Mouse (Mus musculus): Measurements from ENCODE around the gene St6gal1. TPM values are rescaled to one million over a fixed set of nuclear protein-coding genes. Genes with fewer than 3 reads are reported as not detected.

St6gal1 gene
- polyA plus RNA-seq, 1 experiment from 2014 or later = 34.9 TPM

- Histone ChIP-seq H3K9ac (replicated peaks; ENCODE audit: low read length) (no peak overlapping the region), H3K27me3 (ENCODE audit: control insufficient read depth, insufficient read depth, low read length) (no peaks in the 10 kb centered on the region), H3K36me3 (replicated peaks; ENCODE audit: control insufficient read depth, insufficient read depth, low read depth, low read length) (no peaks in the 10 kb centered on the region), H3K4me1 (ENCODE audit: control insufficient read depth, insufficient read depth, low read length) (no peaks in the 10 kb centered on the region), H3K27ac (replicated peaks; ENCODE audit: low read depth, low read length) (no peak overlapping the region), H3K4me2 (ENCODE audit: low read depth, low read length) (no peak overlapping the region), H3K9me3 (replicated peaks; ENCODE audit: control insufficient read depth, low read length) (no peaks in the 10 kb centered on the region), H3K4me3 (ENCODE audit: low read depth, low read length) (no peak overlapping the region)
- WGBS = 71% methylated on average over 1 of the region's 1 CpGs
- ATAC-seq (replicated peaks; ENCODE audit: insufficient number of reproducible peaks, low FRiP score, low TSS enrichment, low read depth) = no peak
- no peak for DNase-seq (ENCODE audit: low spot score)
These were observed 42.5 kb upstream of the St6gal1 start for GRCm38 (mm10) chr16:23181942-23182597.

- Histone ChIP-seq H3K4me1 (ENCODE audit: control insufficient read depth, insufficient read depth, low read length) (no peaks in the 10 kb centered on the region), H3K9me3 (replicated peaks; ENCODE audit: control insufficient read depth, low read length) (no peaks in the 10 kb centered on the region), H3K27me3 (ENCODE audit: control insufficient read depth, insufficient read depth, low read length) (no peaks in the 10 kb centered on the region), H3K36me3 (replicated peaks; ENCODE audit: control insufficient read depth, insufficient read depth, low read depth, low read length) (no peaks in the 10 kb centered on the region), H3K27ac (replicated peaks; ENCODE audit: low read depth, low read length) (no peak overlapping the region), H3K9ac (replicated peaks; ENCODE audit: low read length) (no peak overlapping the region), H3K4me3 (ENCODE audit: low read depth, low read length) (no peak overlapping the region), H3K4me2 (ENCODE audit: low read depth, low read length) (no peak overlapping the region)
- DNase-seq (ENCODE audit: low spot score) (no peak), ATAC-seq (replicated peaks; ENCODE audit: insufficient number of reproducible peaks, low FRiP score, low TSS enrichment, low read depth) (no peak)
- WGBS = 84% methylated on average over 2 of the region's 2 CpGs
These were observed 38.7 kb upstream of the St6gal1 start for GRCm38 (mm10) chr16:23185824-23186223.

- Histone ChIP-seq H3K4me3 (ENCODE audit: low read depth, low read length) (no peak overlapping the region), H3K27ac (replicated peaks; ENCODE audit: low read depth, low read length) (no peak overlapping the region), H3K9me3 (replicated peaks; ENCODE audit: control insufficient read depth, low read length) (no peaks in the 10 kb centered on the region), H3K9ac (replicated peaks; ENCODE audit: low read length) (no peak overlapping the region), H3K4me1 (ENCODE audit: control insufficient read depth, insufficient read depth, low read length) (no peaks in the 10 kb centered on the region), H3K36me3 (replicated peaks; ENCODE audit: control insufficient read depth, insufficient read depth, low read depth, low read length) (no peaks in the 10 kb centered on the region), H3K27me3 (ENCODE audit: control insufficient read depth, insufficient read depth, low read length) (no peaks in the 10 kb centered on the region), H3K4me2 (ENCODE audit: low read depth, low read length) (no peak overlapping the region)
- 76% methylated on average over 4 of the region's 4 CpGs for WGBS
- no peak for DNase-seq (ENCODE audit: low spot score)
- ATAC-seq (replicated peaks; ENCODE audit: insufficient number of reproducible peaks, low FRiP score, low TSS enrichment, low read depth) = no peak
These were observed 38.1 kb upstream of the St6gal1 start for GRCm38 (mm10) chr16:23186418-23186817.

GRCm38 (mm10) chr16:23187983-23188382 lies 36.6 kb upstream of the St6gal1 start:
- no peak for DNase-seq (ENCODE audit: low spot score)
- Histone ChIP-seq H3K9me3 (replicated peaks; ENCODE audit: control insufficient read depth, low read length) (no peaks in the 10 kb centered on the region), H3K4me1 (ENCODE audit: control insufficient read depth, insufficient read depth, low read length) (no peaks in the 10 kb centered on the region), H3K4me3 (ENCODE audit: low read depth, low read length) (no peak overlapping the region), H3K9ac (replicated peaks; ENCODE audit: low read length) (no peak overlapping the region), H3K27ac (replicated peaks; ENCODE audit: low read depth, low read length) (no peak overlapping the region), H3K4me2 (ENCODE audit: low read depth, low read length) (no peak overlapping the region), H3K36me3 (replicated peaks; ENCODE audit: control insufficient read depth, insufficient read depth, low read depth, low read length) (no peaks in the 10 kb centered on the region), H3K27me3 (ENCODE audit: control insufficient read depth, insufficient read depth, low read length) (no peaks in the 10 kb centered on the region)
- ATAC-seq (replicated peaks; ENCODE audit: insufficient number of reproducible peaks, low FRiP score, low TSS enrichment, low read depth) = no peak
- WGBS = 86% methylated on average over 7 of the region's 7 CpGs

GRCm38 (mm10) chr16:23189612-23190011 lies 34.9 kb upstream of the St6gal1 start:
- ATAC-seq (replicated peaks; ENCODE audit: insufficient number of reproducible peaks, low FRiP score, low TSS enrichment, low read depth) (no peak), DNase-seq (ENCODE audit: low spot score) (no peak)
- whole genome bisulfite sequencing = 75% methylated on average over 1 of the region's 1 CpGs
- no peaks in the 10 kb centered on the region for H3K27me3 ChIP-seq (ENCODE audit: control insufficient read depth, insufficient read depth, low read length)
- H3K4me2 ChIP-seq (ENCODE audit: low read depth, low read length) = no peak overlapping the region
- no peak overlapping the region for H3K9ac ChIP-seq (replicated peaks; ENCODE audit: low read length)
- H3K4me3 ChIP-seq (ENCODE audit: low read depth, low read length) = no peak overlapping the region
- H3K4me1 ChIP-seq (ENCODE audit: control insufficient read depth, insufficient read depth, low read length) = no peaks in the 10 kb centered on the region
- H3K27ac ChIP-seq (replicated peaks; ENCODE audit: low read depth, low read length) = no peak overlapping the region
- H3K36me3 ChIP-seq (replicated peaks; ENCODE audit: control insufficient read depth, insufficient read depth, low read depth, low read length) = no peaks in the 10 kb centered on the region
- no peaks in the 10 kb centered on the region for H3K9me3 ChIP-seq (replicated peaks; ENCODE audit: control insufficient read depth, low read length)

GRCm38 (mm10) chr16:23191560-23192242 lies 32.8 kb upstream of the St6gal1 start:
- no peak overlapping the region for H3K27ac ChIP-seq (replicated peaks; ENCODE audit: low read depth, low read length)
- DNase-seq (ENCODE audit: low spot score) (no peak), ATAC-seq (replicated peaks; ENCODE audit: insufficient number of reproducible peaks, low FRiP score, low TSS enrichment, low read depth) (no peak)
- no peak overlapping the region for H3K4me3 ChIP-seq (ENCODE audit: low read depth, low read length)
- no peak overlapping the region for H3K9ac ChIP-seq (replicated peaks; ENCODE audit: low read length)
- H3K27me3 ChIP-seq (ENCODE audit: control insufficient read depth, insufficient read depth, low read length) = no peaks in the 10 kb centered on the region
- 86% methylated on average over 9 of the region's 9 CpGs for WGBS
- no peak overlapping the region for H3K4me2 ChIP-seq (ENCODE audit: low read depth, low read length)
- H3K36me3 ChIP-seq (replicated peaks; ENCODE audit: control insufficient read depth, insufficient read depth, low read depth, low read length) = no peaks in the 10 kb centered on the region
- H3K9me3 ChIP-seq (replicated peaks; ENCODE audit: control insufficient read depth, low read length) = no peaks in the 10 kb centered on the region
- H3K4me1 ChIP-seq (ENCODE audit: control insufficient read depth, insufficient read depth, low read length) = no peaks in the 10 kb centered on the region

- no peak overlapping the region for H3K4me2 ChIP-seq (ENCODE audit: low read depth, low read length)
- ATAC-seq (replicated peaks; ENCODE audit: insufficient number of reproducible peaks, low FRiP score, low TSS enrichment, low read depth) (no peak), DNase-seq (ENCODE audit: low spot score) (no peak)
- H3K27ac ChIP-seq (replicated peaks; ENCODE audit: low read depth, low read length) = no peak overlapping the region
- no peaks in the 10 kb centered on the region for H3K4me1 ChIP-seq (ENCODE audit: control insufficient read depth, insufficient read depth, low read length)
- H3K4me3 ChIP-seq (ENCODE audit: low read depth, low read length) = no peak overlapping the region
- H3K36me3 ChIP-seq (replicated peaks; ENCODE audit: control insufficient read depth, insufficient read depth, low read depth, low read length) = no peaks in the 10 kb centered on the region
- no peak overlapping the region for H3K9ac ChIP-seq (replicated peaks; ENCODE audit: low read length)
- H3K27me3 ChIP-seq (ENCODE audit: control insufficient read depth, insufficient read depth, low read length) = no peaks in the 10 kb centered on the region
- WGBS = 83% methylated on average over 7 of the region's 7 CpGs
- H3K9me3 ChIP-seq (replicated peaks; ENCODE audit: control insufficient read depth, low read length) = no peaks in the 10 kb centered on the region
These were observed 28.9 kb upstream of the St6gal1 start for GRCm38 (mm10) chr16:23195618-23196017.

- Histone ChIP-seq H3K4me3 (ENCODE audit: low read depth, low read length) (no peak overlapping the region), H3K27me3 (ENCODE audit: control insufficient read depth, insufficient read depth, low read length) (no peaks in the 10 kb centered on the region), H3K9ac (replicated peaks; ENCODE audit: low read length) (no peak overlapping the region), H3K9me3 (replicated peaks; ENCODE audit: control insufficient read depth, low read length) (no peaks in the 10 kb centered on the region), H3K4me1 (ENCODE audit: control insufficient read depth, insufficient read depth, low read length) (no peaks in the 10 kb centered on the region), H3K36me3 (replicated peaks; ENCODE audit: control insufficient read depth, insufficient read depth, low read depth, low read length) (no peaks in the 10 kb centered on the region), H3K4me2 (ENCODE audit: low read depth, low read length) (no peak overlapping the region), H3K27ac (replicated peaks; ENCODE audit: low read depth, low read length) (no peak overlapping the region)
- ATAC-seq (replicated peaks; ENCODE audit: insufficient number of reproducible peaks, low FRiP score, low TSS enrichment, low read depth) (no peak), DNase-seq (ENCODE audit: low spot score) (no peak)
These were observed 28.2 kb upstream of the St6gal1 start for GRCm38 (mm10) chr16:23196296-23196695.

All from embryonic facial prominence, embryonic 11.5 days (tissue).